Mouse (Mus musculus) forebrain, postnatal 0 days (tissue): Measurements from ENCODE around the gene Cep128. TPM values are rescaled to one million over a fixed set of nuclear protein-coding genes. Genes with fewer than 3 reads are reported as not detected.

Source experiments
- ATAC-seq: fragments of 200-750 bp; cut with Nextera tagmentation; 2 replicates; pipeline ENCODE4 v1.8.0; 2017; ENCODE audit warnings: mild to moderate bottlenecking, moderate library complexity
- DNase-seq: peaks from one replicate; pipeline ENCODE4 v3.0.0-alpha.2; 2015
- H3K27ac ChIP-seq: fragments of 300-500 bp; sonication (generic); 2 replicates; pipeline ENCODE4 v1.5.1; 2014; ENCODE audit warnings: low read depth, mild to moderate bottlenecking, antibody characterized with exemption, low read length, moderate library complexity, mixed read lengths
- H3K27me3 ChIP-seq: fragments of 300-500 bp; sonication (generic); 2 replicates; pipeline ENCODE4 v1.6.1; 2014; ENCODE audit warnings: mild to moderate bottlenecking, low read length, mixed read lengths; ENCODE audit not compliant: insufficient read depth
- H3K36me3 ChIP-seq: fragments of 300-500 bp; sonication (generic); 2 replicates; pipeline ENCODE4 v1.6.1; 2014; ENCODE audit warnings: mild to moderate bottlenecking, moderate library complexity; ENCODE audit not compliant: insufficient read depth
- H3K4me1 ChIP-seq: fragments of 300-500 bp; sonication (generic); 2 replicates; pipeline ENCODE4 v1.6.1; 2014; ENCODE audit warnings: antibody characterized with exemption; ENCODE audit not compliant: insufficient read depth
- H3K4me2 ChIP-seq: fragments of 300-500 bp; sonication (generic); 2 replicates; pipeline ENCODE4 v1.6.1; 2014; ENCODE audit warnings: low read depth, mild to moderate bottlenecking, moderate library complexity
- H3K4me3 ChIP-seq: fragments of 300-500 bp; sonication (generic); 2 replicates; pipeline ENCODE4 v1.5.1; 2014; ENCODE audit warnings: low read depth, low read length, mixed read lengths
- H3K9ac ChIP-seq: fragments of 300-500 bp; sonication (generic); 2 replicates; pipeline ENCODE4 v1.6.1; 2014; ENCODE audit warnings: mild to moderate bottlenecking
- H3K9me3 ChIP-seq: fragments of 300-500 bp; sonication (generic); 2 replicates; pipeline ENCODE4 v1.6.1; 2016; ENCODE audit warnings: low read length
- CTCF ChIP-seq: sonication (generic); IDR thresholded peaks from 2 replicates; pipeline ENCODE4 v1.5.1; 2016; ENCODE audit warnings: antibody characterized with exemption, control low read depth, low read depth
- WGBS: fragments of 180-500 bp; shearing (Covaris S2); extraction: QIAGEN DNeasy Blood & Tissue Kit; methylation state at CpG from one replicate; pipeline ENCODE4 v1.1.7; 2014; 5-methylcytosine and 5-hydroxymethylcytosine counted together
- polyA plus RNA-seq: library from polyadenylated mRNA; unstranded; fragments of >200 nt; fragmentation: Nextera tagmentation; extraction: Ambion mirVana; gene quantifications from 2 replicates; pipeline ENCODE4 v1.2.1, GENCODE M21; 2015
- total RNA-seq: library from RNA; depleted of rRNA; stranded (reverse); fragments of >200 nt; gene quantifications from 2 replicates; pipeline ENCODE4 v1.2.3, GENCODE M21; 2014

Gene Cep128
- total and polyA plus RNA-seq, 2 experiments from 2014 or later: 3.0 to 8.4 TPM

DNA sequence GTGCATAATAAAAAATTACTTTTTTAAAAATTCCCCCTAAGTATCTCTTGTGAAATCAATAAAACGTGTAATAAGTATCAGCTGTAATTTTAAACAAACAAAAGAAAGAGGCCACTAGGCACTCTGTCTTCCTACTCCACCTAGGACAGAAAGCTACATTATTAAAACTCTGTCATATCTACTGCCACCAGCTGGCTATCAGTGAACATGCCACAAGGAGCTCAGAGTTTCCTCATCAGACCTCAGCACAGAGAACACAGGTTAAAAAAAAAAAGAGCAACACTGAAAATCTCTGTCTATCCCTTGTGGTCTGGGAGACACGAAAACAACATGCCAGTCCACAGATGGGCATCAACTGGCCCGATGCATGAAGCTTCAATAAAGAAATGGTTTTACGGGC, 295.9 kb downstream of the Cep128 start:
- peak; percentile 46 for TF ChIP-seq CTCF
- H3K4me2 ChIP-seq: no peak overlapping the region
- no peak for ATAC-seq
- H3K27ac ChIP-seq: no peak overlapping the region
- no peaks in the 10 kb centered on the region for H3K9me3 ChIP-seq
- 86% methylated on average over 4 of the region's 4 CpGs for WGBS
- no peak overlapping the region for H3K4me3 ChIP-seq
- H3K36me3 ChIP-seq: no peaks in the 10 kb centered on the region
- H3K27me3 ChIP-seq: no peaks in the 10 kb centered on the region
- H3K9ac ChIP-seq: no peak overlapping the region
- DNase-seq: no peak
- H3K4me1 ChIP-seq: no peaks in the 10 kb centered on the region

DNA sequence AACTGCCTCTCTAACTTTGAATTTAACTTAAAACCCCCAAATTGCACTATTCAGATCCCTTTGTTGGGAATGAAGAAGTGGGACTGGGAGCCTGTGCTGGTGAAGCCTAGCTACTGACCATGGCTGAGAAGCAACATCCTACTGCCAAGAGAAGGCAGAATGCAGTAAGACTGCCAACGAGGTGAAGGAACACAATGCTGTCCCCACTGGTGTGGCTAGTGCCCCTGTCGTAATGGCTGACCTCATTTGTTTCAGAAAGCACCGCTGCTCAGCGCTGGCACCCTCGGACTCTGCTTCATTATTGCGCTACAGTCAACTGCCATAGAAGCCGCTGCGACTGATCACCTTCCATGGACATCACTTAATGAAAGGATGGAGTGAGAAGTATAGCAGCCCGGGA, 298.2 kb downstream of the Cep128 start:
- Histone ChIP-seq H3K9me3 (no peaks in the 10 kb centered on the region), H3K4me2 (no peak overlapping the region), H3K4me3 (no peak overlapping the region), H3K9ac (no peak overlapping the region), H3K36me3 (no peaks in the 10 kb centered on the region), H3K27me3 (no peaks in the 10 kb centered on the region), H3K27ac (no peak overlapping the region), H3K4me1 (no peaks in the 10 kb centered on the region)
- 81% methylated on average over 9 of the region's 9 CpGs for WGBS
- DNase-seq (no peak), ATAC-seq (no peak)
- no peak for TF ChIP-seq CTCF

DNA sequence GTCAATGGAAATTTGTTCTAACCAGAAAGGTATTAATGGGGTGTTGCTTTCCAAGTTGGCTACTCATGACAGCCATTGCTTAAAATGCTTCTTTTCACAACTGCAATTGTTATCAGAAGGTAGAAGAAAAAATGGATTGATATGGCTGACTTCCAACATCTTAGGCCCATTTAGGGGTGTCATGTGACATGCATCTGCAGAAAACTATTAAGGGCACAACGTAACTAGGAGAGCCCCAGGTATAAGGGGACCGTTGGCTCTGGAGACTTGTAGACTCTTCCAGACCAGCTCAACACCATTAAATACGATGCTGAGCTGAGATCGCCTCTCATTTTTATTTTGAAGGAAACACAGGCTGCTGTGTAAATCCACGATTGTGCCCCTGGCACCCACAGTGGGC, 308.6 kb downstream of the Cep128 start:
- no peak overlapping the region for H3K27ac ChIP-seq
- no peak for TF ChIP-seq CTCF
- no peaks in the 10 kb centered on the region for H3K36me3 ChIP-seq
- no peaks in the 10 kb centered on the region for H3K4me1 ChIP-seq
- DNase-seq (no peak), ATAC-seq (no peak)
- H3K9me3 ChIP-seq: no peaks in the 10 kb centered on the region
- no peak overlapping the region for H3K4me2 ChIP-seq
- H3K9ac ChIP-seq: no peak overlapping the region
- WGBS: 95% methylated on average over 5 of the region's 5 CpGs
- H3K4me3 ChIP-seq: no peak overlapping the region
- no peaks in the 10 kb centered on the region for H3K27me3 ChIP-seq

DNA sequence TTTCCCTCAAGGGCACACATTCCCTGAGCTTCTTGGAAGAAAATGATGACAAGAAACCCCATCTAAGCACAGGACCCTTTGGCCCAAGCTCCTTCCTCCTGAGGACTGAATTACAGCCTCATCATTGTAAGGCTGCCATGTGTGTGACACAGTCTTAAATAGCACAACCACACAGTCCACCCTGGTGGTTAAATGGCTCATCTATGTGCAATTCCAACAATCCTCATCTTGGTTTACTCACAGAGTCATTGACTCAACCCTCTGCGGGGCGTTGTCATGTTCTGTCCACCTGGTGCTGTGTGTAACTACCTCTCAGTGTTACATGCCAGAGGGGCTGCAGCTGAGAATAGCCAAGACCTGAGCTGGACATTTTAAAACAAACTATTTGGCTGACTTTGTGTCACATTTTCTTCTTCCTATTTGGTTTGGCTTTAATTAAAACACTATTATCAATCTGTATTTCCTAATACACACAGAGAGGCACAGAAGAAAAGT, 313.6 kb downstream of the Cep128 start:
- Histone ChIP-seq H3K9ac (no peak overlapping the region), H3K4me1 (no peaks in the 10 kb centered on the region), H3K36me3 (no peaks in the 10 kb centered on the region), H3K4me2 (no peak overlapping the region), H3K27me3 (no peaks in the 10 kb centered on the region), H3K9me3 (no peaks in the 10 kb centered on the region), H3K27ac (no peak overlapping the region), H3K4me3 (no peak overlapping the region)
- no peak for TF ChIP-seq CTCF
- DNase-seq (no peak), ATAC-seq (no peak)
- WGBS: 95% methylated on average over 2 of the region's 2 CpGs

DNA sequence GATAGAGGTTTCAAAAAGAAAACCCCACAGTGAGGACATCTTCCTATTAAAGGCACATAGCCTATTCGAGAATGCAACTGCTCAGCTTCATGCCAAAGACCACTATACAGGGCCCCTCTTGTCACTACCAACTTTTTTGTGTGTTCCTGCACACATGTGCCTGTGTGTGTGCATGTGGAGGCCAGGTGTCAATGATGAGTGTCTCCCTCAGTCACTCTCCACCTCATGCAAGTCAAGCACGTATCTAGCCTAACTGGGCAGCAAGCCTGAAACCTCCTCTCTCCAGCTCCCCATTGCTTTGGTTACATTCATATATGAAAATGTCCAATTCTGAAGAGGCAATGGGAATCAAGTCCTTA, 317.1 kb downstream of the Cep128 start:
- Histone ChIP-seq H3K9ac (no peak overlapping the region), H3K27me3 (no peaks in the 10 kb centered on the region), H3K4me3 (no peak overlapping the region), H3K9me3 (no peaks in the 10 kb centered on the region), H3K36me3 (no peaks in the 10 kb centered on the region), H3K4me2 (no peak overlapping the region), H3K27ac (no peak overlapping the region), H3K4me1 (no peaks in the 10 kb centered on the region)
- TF ChIP-seq CTCF: no peak
- ATAC-seq (no peak), DNase-seq (no peak)
- 84% methylated on average over 2 of the region's 2 CpGs for WGBS

DNA sequence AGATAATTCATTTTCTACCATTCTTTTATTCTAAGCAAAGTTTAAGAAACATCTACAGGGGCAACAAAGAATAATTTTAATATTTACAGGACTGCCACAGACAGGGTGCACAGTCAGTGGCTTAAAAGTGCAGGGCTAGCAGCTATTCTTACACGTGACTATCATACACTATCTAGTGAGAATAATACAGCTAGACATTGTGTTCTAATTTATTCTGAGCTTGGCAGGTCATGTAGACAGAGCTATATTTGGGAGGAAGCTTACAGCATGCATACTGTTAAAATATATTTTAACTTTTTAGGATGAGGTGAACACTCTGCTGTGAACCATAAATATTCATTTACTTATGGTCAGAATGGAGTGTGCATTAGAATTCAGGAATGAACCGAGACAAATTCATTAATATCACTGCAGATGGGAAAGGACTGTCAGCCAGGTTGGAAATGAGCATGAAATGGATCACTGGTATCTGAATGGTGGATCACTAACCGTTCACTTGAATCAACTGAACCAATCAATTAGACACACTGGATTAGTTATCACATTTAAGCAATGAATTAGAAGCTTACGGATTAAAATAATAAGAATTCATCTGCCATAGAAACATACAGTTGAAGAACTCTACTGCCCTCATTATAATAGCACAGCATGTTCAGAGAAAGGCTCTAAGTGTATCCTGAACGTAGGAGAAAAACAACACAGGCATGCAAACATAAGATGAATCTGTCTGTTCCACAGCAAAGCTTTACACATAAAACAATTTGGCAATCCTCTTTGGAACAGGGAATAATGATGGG, 317.7 kb downstream of the Cep128 start:
- Histone ChIP-seq H3K27ac (no peak overlapping the region), H3K4me2 (no peak overlapping the region), H3K27me3 (no peaks in the 10 kb centered on the region), H3K4me3 (no peak overlapping the region), H3K4me1 (no peaks in the 10 kb centered on the region), H3K9me3 (no peaks in the 10 kb centered on the region), H3K9ac (no peak overlapping the region), H3K36me3 (no peaks in the 10 kb centered on the region)
- TF ChIP-seq CTCF: no peak
- DNase-seq (no peak), ATAC-seq (no peak)
- WGBS: 49% methylated on average over 5 of the region's 5 CpGs

DNA sequence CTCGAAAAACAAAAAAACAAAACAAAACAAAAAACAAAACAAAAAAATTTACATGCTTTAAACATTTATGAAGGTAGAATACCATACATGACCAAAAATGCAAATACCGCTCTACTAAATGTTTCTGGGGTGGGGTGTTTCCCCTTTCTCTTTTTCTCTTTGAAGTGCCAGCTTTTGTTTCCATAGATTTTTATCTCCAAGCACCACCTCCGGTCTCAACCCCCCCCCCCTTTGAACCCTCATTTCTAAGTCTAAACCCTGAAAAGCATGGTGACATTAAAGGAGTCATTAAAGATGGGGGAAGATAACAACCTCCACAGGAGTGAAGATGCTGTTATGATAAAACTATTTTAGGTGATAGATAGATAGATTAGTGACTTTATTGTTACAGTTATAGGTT, 318.8 kb downstream of the Cep128 start:
- ATAC-seq (no peak), DNase-seq (no peak)
- no peak for TF ChIP-seq CTCF
- Histone ChIP-seq H3K36me3 (no peaks in the 10 kb centered on the region), H3K27ac (no peak overlapping the region), H3K9me3 (no peaks in the 10 kb centered on the region), H3K9ac (no peak overlapping the region), H3K4me2 (no peak overlapping the region), H3K4me3 (no peak overlapping the region), H3K27me3 (no peaks in the 10 kb centered on the region), H3K4me1 (no peaks in the 10 kb centered on the region)
- 83% methylated on average over 3 of the region's 3 CpGs for WGBS
